Mouse (Mus musculus): Measurements from ENCODE around the gene Calhm6. TPM values are rescaled to one million over a fixed set of nuclear protein-coding genes. Genes with fewer than 3 reads are reported as not detected.

Gene Calhm6
- total RNA-seq, 2 experiments from 2014 or later = 0.44 to 0.56 TPM

DNA sequence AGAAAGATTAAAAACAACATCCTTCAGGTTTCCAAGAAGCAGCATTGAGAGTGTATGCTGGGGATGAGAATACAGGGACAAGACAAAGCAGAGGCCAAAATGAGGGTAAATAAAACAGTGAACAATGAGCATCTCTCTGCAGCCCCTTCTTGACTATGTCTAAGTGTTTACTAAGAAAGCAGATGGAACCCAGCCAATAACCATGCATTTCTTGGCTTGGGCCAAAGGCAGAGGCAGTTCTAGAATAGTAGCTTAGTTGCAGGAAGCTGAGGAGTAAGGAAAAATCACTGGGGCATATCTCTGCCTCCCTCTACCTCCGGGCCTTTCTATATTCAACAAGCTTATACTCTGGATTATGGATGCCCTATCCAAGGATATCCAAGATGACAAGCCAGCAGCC lies 37.3 kb downstream of the Calhm6 start:
- no peak for DNase-seq (ENCODE audit: low spot score in 2 of 2)
- Histone ChIP-seq H3K27ac (no peak overlapping the region), H3K4me3 (no peak overlapping the region)
- no peak for TF ChIP-seq CTCF (conservative IDR thresholded peaks at IDR 0.05)

DNA sequence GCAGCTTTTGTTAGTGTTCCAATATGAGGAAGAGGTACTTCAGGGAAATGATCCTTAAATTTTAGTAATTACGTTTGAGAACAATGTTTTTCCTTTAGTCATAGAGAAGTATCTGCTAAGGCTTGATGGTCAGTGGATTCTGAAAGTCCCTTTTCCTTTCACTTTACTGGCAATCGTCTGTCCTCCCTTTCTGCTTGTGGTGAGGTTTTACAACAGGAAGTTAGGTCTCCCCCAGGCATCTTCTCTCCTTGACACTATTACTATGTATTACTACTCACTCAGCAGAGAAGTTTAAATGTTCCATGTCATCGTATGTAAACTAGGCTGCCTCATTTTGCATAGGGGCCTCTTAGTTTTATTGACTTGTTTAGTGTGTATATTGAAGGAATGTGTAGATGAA lies 38.3 kb downstream of the Calhm6 start:
- H3K27ac ChIP-seq = no peak overlapping the region
- TF ChIP-seq CTCF (conservative IDR thresholded peaks at IDR 0.05) = no peak
- no peak for DNase-seq (ENCODE audit: low spot score in 2 of 2)
- H3K4me3 ChIP-seq = no peak overlapping the region

DNA sequence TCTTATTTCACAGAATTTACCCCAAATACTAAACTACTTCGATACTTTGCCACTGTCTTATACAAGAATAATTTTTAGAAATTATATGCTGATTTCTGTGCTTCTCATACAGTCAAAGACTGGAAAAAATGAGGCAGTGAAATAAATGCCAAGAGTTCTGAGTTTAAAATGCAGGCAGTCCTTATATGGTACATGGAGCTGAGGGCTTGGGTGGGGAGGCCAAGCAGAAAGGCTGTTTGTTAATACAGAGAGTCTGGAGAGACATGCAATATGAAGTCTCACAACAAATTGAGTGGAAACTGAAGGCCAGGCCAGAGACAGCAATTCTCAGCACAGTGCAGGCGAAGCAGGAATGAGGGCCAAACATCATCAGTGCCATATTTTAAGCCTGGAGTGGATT lies 39.3 kb downstream of the Calhm6 start:
- no peak for DNase-seq (ENCODE audit: low spot score in 2 of 2)
- H3K4me3 ChIP-seq = no peak overlapping the region

DNA sequence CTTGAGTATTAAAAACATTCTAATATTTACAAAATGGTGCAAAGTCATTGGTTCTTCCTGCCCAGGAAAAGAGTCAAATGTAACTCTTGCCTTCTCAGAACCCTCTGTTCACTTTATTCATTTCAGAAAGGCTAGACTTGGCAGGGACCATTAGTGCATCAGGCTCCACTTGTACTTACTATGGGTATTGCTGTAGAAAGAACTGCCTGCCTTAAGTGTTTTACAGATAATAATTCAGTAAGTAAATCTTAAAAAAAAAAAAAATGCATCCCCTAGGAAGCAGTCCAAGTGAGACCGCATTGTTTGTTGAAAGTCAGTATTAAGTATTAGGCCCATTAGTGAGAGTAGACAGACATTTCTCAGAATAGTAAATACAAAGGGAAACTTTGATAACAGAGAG lies 41.3 kb downstream of the Calhm6 start:
- DNase-seq (ENCODE audit: low spot score in 2 of 2) = no peak
- TF ChIP-seq CTCF (conservative IDR thresholded peaks at IDR 0.05) = no peak

More for the DNA sequence above, 39.3 kb downstream of the Calhm6 start:
- TF ChIP-seq CTCF (conservative IDR thresholded peaks at IDR 0.05) = no peak
- no peak overlapping the region for H3K27ac ChIP-seq

More for the DNA sequence above, 41.3 kb downstream of the Calhm6 start:
- Histone ChIP-seq H3K4me3 (no peak overlapping the region), H3K27ac (peak overlapping the region; percentile 4; the same call in 1 of the 2 replicates)

Other genes starting within 250 kb of the Calhm6 start
- gene Rsph4a, start 222.9 kb downstream of the Calhm6 start, total RNA-seq (2021) = 1 to 10 TPM; 5.6 to 5.8 TPM
- 10 to 100 TPM; 17.1 to 19.5 TPM for gene Zup1, start 176.7 kb downstream of the Calhm6 start, total RNA-seq (2021)
- gene Rwdd1, start 108.4 kb downstream of the Calhm6 start, total RNA-seq (2021) = 100 to 1,000 TPM in 1 of 2 experiments, 10 to 100 TPM in 1; 94.7 to 112 TPM
- under 1 TPM in 1 of 2 experiments, not detected in 1; 0.39 TPM for gene Trappc3l, start 90.4 kb downstream of the Calhm6 start, total RNA-seq (2021)
- not detected for gene Calhm4, start 83.7 kb downstream of the Calhm6 start, total RNA-seq (2021)
- gene Calhm5, start 31.5 kb downstream of the Calhm6 start, total RNA-seq (2021) = 1 to 10 TPM; 3.9 to 4.7 TPM
- gene Dse, start 79.7 kb upstream of the Calhm6 start, total RNA-seq (2021) = 1 to 10 TPM; 6.2 to 7.3 TPM
- 100 to 1,000 TPM; 163 to 172 TPM for gene Tspyl1, start 154.2 kb upstream of the Calhm6 start, total RNA-seq (2021)
- 100 to 1,000 TPM; 348 to 365 TPM for gene Tspyl4, start 169.5 kb upstream of the Calhm6 start, total RNA-seq (2021)